Mouse (Mus musculus): ENCODE measurements around the gene Tmem115.

The Tmem115 gene

GRCm38 (mm10) chr9:107533791-107534407 lies at the start of gene Tmem115:
Gene Tmem115, plus strand, starts transcription at chr9:107533945.
- peak; percentile 86 to 90 for DNase-seq (ENCODE audit: low spot score in 2 of 2)

GRCm38 (mm10) chr9:107484302-107484701 lies 49.4 kb upstream of the Tmem115 start:
- no peak for DNase-seq (ENCODE audit: low spot score in 2 of 2)

GRCm38 (mm10) chr9:107484766-107485165 lies 49.0 kb upstream of the Tmem115 start:
- DNase-seq (ENCODE audit: low spot score in 2 of 2), result no peak

GRCm38 (mm10) chr9:107486086-107486485 lies 47.7 kb upstream of the Tmem115 start:
- DNase-seq (ENCODE audit: low spot score in 2 of 2), result no peak

- no peak for DNase-seq (ENCODE audit: low spot score in 2 of 2)
Measured at GRCm38 (mm10) chr9:107486507-107487225, 47.1 kb upstream of the Tmem115 start.

GRCm38 (mm10) chr9:107490146-107490545 lies 43.6 kb upstream of the Tmem115 start:
- DNase-seq (ENCODE audit: low spot score in 2 of 2), result no peak

GRCm38 (mm10) chr9:107490625-107491024 lies 43.1 kb upstream of the Tmem115 start:
- no peak for DNase-seq (ENCODE audit: low spot score in 2 of 2)

GRCm38 (mm10) chr9:107493511-107493910 lies 40.2 kb upstream of the Tmem115 start:
- DNase-seq (ENCODE audit: low spot score in 2 of 2), result no peak

GRCm38 (mm10) chr9:107494238-107494637 lies 39.5 kb upstream of the Tmem115 start:
- no peak for DNase-seq (ENCODE audit: low spot score in 2 of 2)

GRCm38 (mm10) chr9:107496359-107496758 lies 37.4 kb upstream of the Tmem115 start:
- no peak for DNase-seq (ENCODE audit: low spot score in 2 of 2)

- no peak for DNase-seq (ENCODE audit: low spot score in 2 of 2)
Measured at GRCm38 (mm10) chr9:107500708-107501286, 32.9 kb upstream of the Tmem115 start.

- DNase-seq (ENCODE audit: low spot score in 2 of 2), result no peak
Measured at GRCm38 (mm10) chr9:107502131-107502846, 31.5 kb upstream of the Tmem115 start.

GRCm38 (mm10) chr9:107504662-107505537 lies 28.8 kb upstream of the Tmem115 start:
- DNase-seq (ENCODE audit: low spot score in 2 of 2), result no peak

- DNase-seq (ENCODE audit: low spot score in 2 of 2), result no peak
Measured at GRCm38 (mm10) chr9:107508266-107508665, 25.5 kb upstream of the Tmem115 start.

GRCm38 (mm10) chr9:107510384-107511100 lies 23.2 kb upstream of the Tmem115 start:
- DNase-seq (ENCODE audit: low spot score in 2 of 2), result no peak

- no peak for DNase-seq (ENCODE audit: low spot score in 2 of 2)
Measured at GRCm38 (mm10) chr9:107511436-107511835, 22.3 kb upstream of the Tmem115 start.

GRCm38 (mm10) chr9:107512326-107512725 lies 21.4 kb upstream of the Tmem115 start:
- DNase-seq (ENCODE audit: low spot score in 2 of 2), result no peak

- DNase-seq (ENCODE audit: low spot score in 2 of 2), result peak; percentile 60 to 74
Measured at GRCm38 (mm10) chr9:107514303-107514955, 19.3 kb upstream of the Tmem115 start.

- no peak for DNase-seq (ENCODE audit: low spot score in 2 of 2)
Measured at GRCm38 (mm10) chr9:107520331-107520730, 13.4 kb upstream of the Tmem115 start.

- DNase-seq (ENCODE audit: low spot score in 2 of 2), result no peak
Measured at GRCm38 (mm10) chr9:107521190-107521589, 12.6 kb upstream of the Tmem115 start.

Data from natural killer cell, adult 2 months (primary cell).